Mouse (Mus musculus) brain, embryonic 14.5 days (tissue): ENCODE data around the gene Evc2.

Experiments used
- CTCF ChIP-seq: fragments of 200-500 bp; IDR thresholded peaks from 2 replicates; pipeline ENCODE4 v1.5.1; 2012; ENCODE audit warnings: inconsistent platforms, mild to moderate bottlenecking, moderate library complexity, borderline replicate concordance; ENCODE audit not compliant: insufficient read depth, insufficient read length; ENCODE audit errors: extremely low read depth
- POLR2A ChIP-seq: fragments of 200-500 bp; IDR thresholded peaks from 2 replicates; pipeline ENCODE4 v1.6.1; 2012; ENCODE audit warnings: mild to moderate bottlenecking, inconsistent platforms, borderline replicate concordance; ENCODE audit not compliant: poor library complexity, insufficient read depth, insufficient read length, severe bottlenecking; ENCODE audit errors: extremely low read depth

GRCm38 (mm10) chr5:37368796-37369195, 30.5 kb downstream of the Evc2 start:
- no peak for TF ChIP-seq POLR2A
- no peak for TF ChIP-seq CTCF
